Mouse (Mus musculus) left cerebral cortex, postnatal 4 days (tissue): ENCODE data around the gene 6430628N08Rik. TPM values are rescaled to one million over a fixed set of nuclear protein-coding genes. Genes with fewer than 3 reads are reported as not detected.

Source experiments
- DNase-seq: peaks from one replicate; pipeline ENCODE4 v3.0.0-alpha.2; 2022
- intact Hi-C: fragments of 180-260 bp; cut with DNase I; formaldehyde crosslinking; loops from one replicate; pipeline ENCODE4 v1.15.1; 2025
- total RNA-seq, 2 experiments: library from RNA; stranded (reverse); gene quantifications; 2 replicates each; pipeline ENCODE4 v1.2.3; 2021

The 6430628N08Rik gene
- total RNA-seq, 2 experiments from 2014 or later = 0.24 to 0.36 TPM

- DNase-seq = no peak
- intact Hi-C loops = no loop called here
Observed at GRCm38 (mm10) chr4:115938276-115939160, 48.1 kb downstream of the 6430628N08Rik start.

- intact Hi-C loops = no loop called here
- peak; percentile 55 for DNase-seq
Observed at GRCm38 (mm10) chr4:115939295-115940102, 49.0 kb downstream of the 6430628N08Rik start, which contains the start of gene Dmbx1. TSS of gene Dmbx1 (minus strand) at chr4:115939926.

- DNase-seq = no peak
- intact Hi-C loops = no loop called here
Observed at GRCm38 (mm10) chr4:115940681-115941080, 50.2 kb downstream of the 6430628N08Rik start.

- intact Hi-C loops = no loop called here
- no peak for DNase-seq
Observed at GRCm38 (mm10) chr4:115941242-115941820, 50.9 kb downstream of the 6430628N08Rik start.

GRCm38 (mm10) chr4:115943669-115944314 lies 53.3 kb downstream of the 6430628N08Rik start:
- intact Hi-C loops = no loop called here
- no peak for DNase-seq

Other genes starting within 250 kb of the 6430628N08Rik start
- 1 to 10 TPM; 3.7 to 4.3 TPM for gene Cyp4b1, start 242.9 kb upstream of the 6430628N08Rik start, total RNA-seq
- gene Efcab14, start 152.9 kb upstream of the 6430628N08Rik start, total RNA-seq = 10 to 100 TPM; 20.7 to 22.7 TPM
- gene Tex38, start 109.6 kb upstream of the 6430628N08Rik start, total RNA-seq = under 1 TPM in 1 of 2 experiments, not detected in 1; 0.66 TPM
- gene Atpaf1, start 105.9 kb upstream of the 6430628N08Rik start, total RNA-seq = 10 to 100 TPM; 23.4 to 26.3 TPM
- 1 to 10 TPM; 3.9 TPM for gene Mob3c, start 62.6 kb upstream of the 6430628N08Rik start, total RNA-seq
- gene Mknk1, start 51.5 kb upstream of the 6430628N08Rik start, total RNA-seq = 10 to 100 TPM; 28.8 to 29.8 TPM
- gene Kncn, start 6.3 kb upstream of the 6430628N08Rik start, total RNA-seq = under 1 TPM in 1 of 2 experiments, not detected in 1; 0.32 TPM
- under 1 TPM; 0.10 to 0.38 TPM for gene Dmbx1, start 49.3 kb downstream of the 6430628N08Rik start, total RNA-seq
- gene Faah, start 127.3 kb downstream of the 6430628N08Rik start, total RNA-seq = 10 to 100 TPM; 45.8 to 53.7 TPM
- 1 to 10 TPM; 6.6 to 8.2 TPM for gene Nsun4, start 163.2 kb downstream of the 6430628N08Rik start, total RNA-seq
- gene Uqcrh, start 184.4 kb downstream of the 6430628N08Rik start, total RNA-seq = 100 to 1,000 TPM; 319 to 327 TPM
- gene Lrrc41, start 184.6 kb downstream of the 6430628N08Rik start, total RNA-seq = 10 to 100 TPM; 60.2 to 68.2 TPM
- 1 to 10 TPM; 2.4 to 3.2 TPM for gene Rad54l, start 233.0 kb downstream of the 6430628N08Rik start, total RNA-seq
- 10 to 100 TPM; 78.4 to 83.7 TPM for gene Pomgnt1, start 233.2 kb downstream of the 6430628N08Rik start, total RNA-seq